Mouse (Mus musculus): ENCODE data around the gene Slc25a22.

DNA sequence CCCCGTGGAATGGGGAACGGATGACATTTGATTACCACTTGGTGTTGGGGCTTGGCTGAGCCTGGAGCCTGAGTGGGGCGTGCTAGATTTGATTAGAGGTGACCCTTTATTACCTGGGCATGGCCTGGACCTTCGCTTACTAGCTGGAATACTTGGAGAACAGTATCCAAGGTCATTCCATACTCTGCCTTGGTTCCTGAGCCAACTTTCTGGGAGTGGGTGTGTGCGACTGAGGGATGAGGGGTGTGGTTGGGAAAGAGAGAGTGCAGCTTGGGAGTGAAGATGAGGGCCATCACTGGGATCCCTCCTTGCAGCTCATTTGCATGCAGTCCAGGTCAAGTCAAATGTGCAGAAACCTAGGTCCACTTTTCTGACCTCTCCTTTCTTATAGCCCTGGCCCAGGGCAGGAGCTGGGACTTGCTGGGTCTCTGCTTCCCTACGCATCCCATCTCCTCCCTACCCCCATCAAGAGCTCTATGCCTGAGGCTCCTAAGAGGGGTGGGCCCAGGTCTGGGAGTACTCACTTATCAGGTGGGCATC, 45.5 kb upstream of the Slc25a22 start:
- TF ChIP-seq CTCF (IDR thresholded peaks at IDR 0.05; ENCODE audit: borderline replicate concordance, extremely low read depth, insufficient read depth, insufficient read length) = no peak
- TF ChIP-seq POLR2A (IDR thresholded peaks at IDR 0.05; ENCODE audit: borderline replicate concordance, extremely low read depth, insufficient read depth, insufficient read length, poor library complexity, severe bottlenecking) = no peak
